Mouse (Mus musculus) mouse embryonic stem cell (cell line): ENCODE measurements around the gene F11r.

Experiments
- in situ Hi-C, 2 experiments: fragments of 300-500 bp; cut with MboI; formaldehyde crosslinking; loops; 1 replicate in 1 of 2; 3 replicates in 1 of 2; pipeline ENCODE4 v1.14.3; 2019 to 2020; ENCODE audit warnings: low sequenced_read_pairs in 2 of 2, low pct_unique_long_range_greater_than_20kb in 1 of 2, mixed read lengths in 1 of 2; ENCODE audit not compliant: unreplicated experiment in 1 of 2

The F11r gene

DNA sequence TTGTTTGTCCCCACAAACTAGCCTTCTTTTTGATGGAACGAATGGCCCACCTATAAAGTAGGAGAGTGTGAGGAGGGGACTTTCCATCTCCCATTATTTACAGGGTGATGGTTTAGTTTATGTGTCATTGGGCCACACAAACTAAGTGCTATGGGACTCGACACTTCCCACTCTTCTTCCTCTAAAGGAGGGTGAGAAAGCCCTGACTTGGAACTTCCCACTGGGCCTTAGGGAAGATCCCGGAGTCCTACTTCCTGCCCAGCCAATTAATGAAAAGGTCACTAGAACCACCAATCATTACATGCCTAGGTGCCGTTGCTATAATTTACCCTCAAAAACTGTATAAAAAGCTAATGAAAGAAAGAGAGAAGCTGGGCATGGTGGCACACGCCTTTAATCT, 5.2 kb upstream of the F11r start:
- in situ Hi-C loops, result no loop called here

GRCm38 (mm10) chr1:171435288-171435814, 2.0 kb upstream of the F11r start:
- in situ Hi-C loops, result no loop called here

DNA sequence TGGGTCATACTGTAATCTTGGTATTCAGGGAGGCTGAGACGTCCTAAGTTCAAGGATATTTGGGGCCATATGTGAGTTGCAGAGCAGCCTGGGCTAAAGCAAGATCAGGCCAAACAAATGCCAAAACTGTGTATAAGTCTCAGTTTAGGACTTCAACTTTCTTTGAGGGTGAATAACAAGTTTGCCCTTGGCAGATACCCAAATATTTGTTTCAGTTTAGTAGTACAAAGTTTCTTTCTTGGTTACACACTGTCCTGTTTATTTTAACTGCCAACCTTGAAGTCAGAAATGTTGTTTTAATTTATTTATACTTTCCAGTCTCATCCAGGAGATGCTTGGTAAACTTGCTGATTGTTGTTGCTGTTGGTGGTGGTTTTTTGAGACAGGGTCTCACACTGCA, 1.4 kb upstream of the F11r start:
- in situ Hi-C loops, result no loop called here

- in situ Hi-C loops, result no loop called here
These were observed 807 bp downstream of the F11r start for GRCm38 (mm10) chr1:171438014-171438670.

DNA sequence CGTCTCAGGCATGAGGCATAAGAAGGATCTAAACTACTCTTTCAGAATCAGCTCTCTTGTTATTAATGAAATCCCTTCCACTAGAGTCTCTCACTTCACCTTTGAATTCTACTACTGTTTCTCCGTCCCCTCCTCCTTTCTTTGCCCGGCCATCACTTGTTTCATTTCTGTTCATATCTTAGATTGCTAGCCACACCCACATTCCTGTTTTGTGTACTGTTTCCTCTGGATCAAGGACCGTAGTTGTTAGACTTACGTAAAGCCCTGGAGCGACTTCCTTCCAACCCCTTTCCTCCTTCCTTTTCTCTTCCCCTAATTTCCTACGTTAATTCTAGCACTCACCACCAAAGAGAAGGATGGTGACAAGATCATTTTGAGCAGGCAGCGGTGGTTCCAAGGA, 1.7 kb downstream of the F11r start:
- in situ Hi-C loops, result no loop called here

DNA sequence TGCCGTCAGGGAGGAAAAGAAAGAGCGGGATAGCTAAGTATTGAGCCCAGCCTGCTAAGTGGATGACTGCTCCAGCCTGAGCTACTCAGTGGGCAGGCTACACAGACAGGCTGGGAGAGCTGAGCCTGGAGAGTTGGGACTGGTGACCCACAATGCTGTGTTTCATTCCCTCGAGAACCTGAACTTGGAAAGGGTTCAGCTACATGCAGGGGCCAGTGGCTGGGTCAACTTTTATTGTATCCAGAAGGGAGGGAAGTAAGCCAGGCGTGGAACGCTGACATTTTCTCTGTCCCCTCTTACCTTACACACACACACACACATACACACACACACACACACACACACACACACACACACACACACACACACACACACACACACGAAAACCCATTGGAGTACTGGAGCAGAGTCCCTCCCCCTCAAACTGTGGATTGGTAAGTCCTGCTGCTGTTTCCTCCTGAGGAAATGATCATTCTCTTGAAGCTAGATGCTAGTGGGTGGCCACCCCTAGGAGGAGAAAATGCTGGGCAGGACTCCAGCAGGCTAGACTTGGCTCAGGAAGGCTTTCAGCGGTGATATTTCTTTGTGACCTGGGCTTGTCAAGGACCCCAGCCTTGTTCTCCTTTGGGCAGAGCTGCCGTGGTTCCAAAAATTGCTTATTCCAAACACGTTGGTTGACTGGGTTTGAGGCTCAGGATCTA, 2.8 kb downstream of the F11r start:
- in situ Hi-C loops, result no loop called here

GRCm38 (mm10) chr1:171441466-171442412, 4.4 kb downstream of the F11r start:
- in situ Hi-C loops, result no loop called here

DNA sequence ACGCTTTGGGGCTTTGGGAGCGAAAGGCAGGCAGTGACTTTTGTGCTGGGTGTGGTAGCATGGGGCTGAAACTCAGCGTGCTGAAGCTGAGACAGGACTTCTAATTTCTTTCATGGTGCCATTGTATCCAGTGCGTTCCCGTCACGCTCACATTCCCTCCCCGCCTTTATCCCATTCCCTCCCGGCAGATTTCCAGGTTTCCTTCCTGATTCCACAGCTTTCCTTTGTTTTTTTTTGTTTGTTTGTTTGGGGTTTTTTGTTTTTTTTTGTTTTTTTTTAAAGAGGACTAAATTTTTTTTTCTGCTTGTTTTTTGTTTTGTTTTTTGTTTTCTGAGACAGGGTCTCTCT, 5.1 kb downstream of the F11r start:
- in situ Hi-C loops, result no loop called here

GRCm38 (mm10) chr1:171445050-171445449, 7.7 kb downstream of the F11r start:
- in situ Hi-C loops, result no loop called here

GRCm38 (mm10) chr1:171446854-171447253, 9.5 kb downstream of the F11r start:
- in situ Hi-C loops, result no loop called here

- in situ Hi-C loops, result no loop called here
These were observed 10.4 kb downstream of the F11r start for GRCm38 (mm10) chr1:171447692-171448091.

DNA sequence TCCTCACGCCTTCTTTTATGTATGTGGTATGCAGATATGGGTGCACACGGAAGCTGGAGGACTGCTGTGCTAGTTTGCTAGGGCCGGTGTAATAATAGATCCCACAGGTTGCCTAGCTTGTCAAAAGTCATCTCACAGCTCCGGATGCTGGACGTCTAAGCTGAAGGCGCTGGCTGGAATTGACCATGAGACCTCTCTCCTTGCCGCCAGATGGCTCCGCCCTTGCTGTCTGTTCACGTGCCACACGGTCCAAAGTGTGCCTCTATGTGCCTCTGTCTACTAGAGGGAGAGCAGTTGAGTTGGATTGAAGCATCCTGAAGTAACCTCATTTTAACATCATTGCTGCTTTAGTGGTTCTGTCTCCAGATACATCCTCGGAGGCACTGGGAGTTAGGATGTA, 12.7 kb downstream of the F11r start:
- in situ Hi-C loops, result no loop called here

DNA sequence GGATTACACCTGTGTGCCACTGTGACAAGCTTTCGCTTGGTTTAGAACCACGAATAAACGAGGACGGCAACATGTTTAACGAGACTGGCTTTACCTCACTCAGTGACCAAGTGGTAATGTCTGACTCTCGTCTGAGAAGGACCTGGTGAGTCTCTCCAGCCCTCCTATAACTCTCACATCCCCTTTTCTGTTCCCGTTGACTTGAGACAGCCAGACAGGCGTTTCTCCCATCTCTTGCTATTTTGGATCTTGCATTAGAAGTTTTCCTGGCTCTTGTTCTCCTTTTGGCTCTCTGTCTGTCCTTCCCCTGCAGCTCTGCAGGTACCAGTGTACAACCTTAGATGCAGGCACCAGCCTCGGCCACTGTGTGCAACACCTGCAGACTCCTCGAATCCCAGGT, 13.7 kb downstream of the F11r start:
- in situ Hi-C loops, result no loop called here

- in situ Hi-C loops, result no loop called here
These were observed 15.2 kb downstream of the F11r start for GRCm38 (mm10) chr1:171452522-171452921.

- in situ Hi-C loops, result no loop called here
These were observed 15.6 kb downstream of the F11r start for GRCm38 (mm10) chr1:171452923-171453322.

DNA sequence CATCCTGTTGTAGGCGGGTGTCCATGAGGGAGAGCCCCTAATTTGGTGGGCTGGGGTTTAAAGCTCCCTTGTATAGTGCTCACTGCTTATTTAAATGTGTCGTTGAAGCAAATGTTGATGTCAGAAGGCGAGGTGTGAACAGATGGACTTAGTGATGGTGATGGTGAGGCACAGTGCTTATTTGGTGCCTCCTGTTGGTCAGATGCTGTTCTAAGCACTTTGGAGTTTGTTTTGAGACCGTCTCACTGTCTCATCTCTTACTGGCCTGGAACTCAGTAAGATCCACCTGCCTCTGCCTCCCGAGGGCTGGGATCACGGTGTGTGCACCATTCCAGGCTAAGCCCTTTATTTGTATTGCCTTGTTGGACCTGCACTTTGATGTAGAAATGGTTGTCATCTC, 17.6 kb downstream of the F11r start:
- in situ Hi-C loops, result no loop called here

- in situ Hi-C loops, result no loop called here
These were observed 20.2 kb downstream of the F11r start for GRCm38 (mm10) chr1:171457568-171457967.

DNA sequence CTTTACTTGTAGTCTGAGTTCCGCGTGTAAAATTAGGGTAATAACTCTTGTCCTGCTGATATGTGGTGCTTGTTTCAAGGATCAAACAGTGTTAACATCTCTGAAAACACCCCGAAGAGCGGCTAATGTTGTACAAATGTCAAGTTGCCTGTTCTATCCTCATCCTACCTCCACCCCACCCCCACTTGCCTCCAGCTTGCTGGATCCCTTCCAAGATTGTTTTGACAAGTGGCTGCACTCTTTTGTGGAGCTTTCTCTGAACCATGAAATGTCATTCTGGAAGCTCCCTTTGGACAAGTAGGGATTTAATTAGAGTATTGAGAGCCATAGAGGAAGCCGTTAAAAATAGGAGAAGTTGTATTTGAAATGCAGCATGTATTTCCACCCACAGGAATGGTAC, 22.5 kb downstream of the F11r start:
- in situ Hi-C loops, result no loop called here
